Mouse (Mus musculus): ENCODE measurements around the gene Olfr589. TPM values are rescaled to one million over a fixed set of nuclear protein-coding genes. Genes with fewer than 3 reads are reported as not detected.
"Not testable (repeated sequence)": the region's sequence is repeated elsewhere in the genome, so short reads cannot be mapped to it uniquely, and the experiment has no call there.

The Olfr589 gene
- polyA plus RNA-seq (2015; fragmentation: Nextera tagmentation; extraction: Ambion mirVana), result not detected in 2 replicates

GRCm38 (mm10) chr7:103156256-103156655 is at the start of gene Olfr589:
TSS of gene Olfr589 (minus strand) at chr7:103156356.
- no peaks in the 10 kb centered on the region for H3K9me3 ChIP-seq (replicated peaks)
- DNase-seq, result no peak

GRCm38 (mm10) chr7:103184503-103184902 is 28.3 kb upstream of the Olfr589 start, which contains the start of gene Olfr592:
TSS of gene Olfr592 (plus strand) at chr7:103184803.
- H3K9me3 ChIP-seq (replicated peaks); DNase-seq; ATAC-seq (ENCODE audit: low read depth); H3K27ac ChIP-seq; H3K4me3 ChIP-seq (replicated peaks); H3K4me1 ChIP-seq (replicated peaks); H3K36me3 ChIP-seq; H3K4me2 ChIP-seq; H3K27me3 ChIP-seq; H3K9ac ChIP-seq: not testable (repeated sequence)
- 38% methylated on average over 1 of the region's 1 CpGs for WGBS (ENCODE audit: insufficient replicate concordance)

More at GRCm38 (mm10) chr7:103156256-103156655, at the start of gene Olfr589:
- WGBS (ENCODE audit: insufficient replicate concordance), result 39% methylated on average over 2 of the region's 2 CpGs
- Histone ChIP-seq H3K27me3 (no peaks in the 10 kb centered on the region), H3K27ac (no peak within 1 kb of the TSS), H3K4me1 (replicated peaks) (no peaks in the 10 kb centered on the region), H3K4me2 (no peak within 1 kb of the TSS), H3K9ac (no peak within 1 kb of the TSS), H3K4me3 (replicated peaks) (no peak within 1 kb of the TSS), H3K36me3 (no peaks in the 10 kb centered on the region)
- no peak for ATAC-seq (ENCODE audit: low read depth)

GRCm38 (mm10) chr7:103178240-103178639 is 22.1 kb upstream of the Olfr589 start, which contains the start of gene Olfr591:
TSS of gene Olfr591 (minus strand) at chr7:103178340.
- no peak for ATAC-seq (ENCODE audit: low read depth)
- WGBS (ENCODE audit: insufficient replicate concordance), result 40% methylated on average over 1 of the region's 1 CpGs

GRCm38 (mm10) chr7:103169697-103170096 is 13.5 kb upstream of the Olfr589 start:
- Histone ChIP-seq H3K27me3 (no peaks in the 10 kb centered on the region), H3K4me3 (replicated peaks) (no peak overlapping the region), H3K9ac (no peak overlapping the region), H3K4me2 (no peak overlapping the region), H3K4me1 (replicated peaks) (no peaks in the 10 kb centered on the region), H3K36me3 (no peaks in the 10 kb centered on the region), H3K27ac (no peak overlapping the region), H3K9me3 (replicated peaks) (no peaks in the 10 kb centered on the region)
- ATAC-seq (ENCODE audit: low read depth) (no peak), DNase-seq (no peak)
- WGBS (ENCODE audit: insufficient replicate concordance), result 46% methylated on average over 5 of the region's 5 CpGs

More at GRCm38 (mm10) chr7:103178240-103178639, 22.1 kb upstream of the Olfr589 start, which contains the start of gene Olfr591:
- no peak for DNase-seq
- Histone ChIP-seq H3K36me3 (no peaks in the 10 kb centered on the region), H3K4me2 (no peak within 1 kb of the TSS), H3K27ac (no peak within 1 kb of the TSS), H3K4me3 (replicated peaks) (no peak within 1 kb of the TSS), H3K9me3 (replicated peaks) (no peaks in the 10 kb centered on the region), H3K4me1 (replicated peaks) (no peaks in the 10 kb centered on the region), H3K9ac (no peak within 1 kb of the TSS), H3K27me3 (no peaks in the 10 kb centered on the region)

GRCm38 (mm10) chr7:103140579-103140978 is 15.6 kb downstream of the Olfr589 start, which contains the start of gene Olfr588-ps1:
TSS of gene Olfr588-ps1 (plus strand) at chr7:103140879.
- Histone ChIP-seq H3K4me1 (replicated peaks) (no peaks in the 10 kb centered on the region), H3K9ac (no peak within 1 kb of the TSS), H3K9me3 (replicated peaks) (no peaks in the 10 kb centered on the region), H3K36me3 (no peaks in the 10 kb centered on the region), H3K4me3 (replicated peaks) (no peak within 1 kb of the TSS), H3K27me3 (no peaks in the 10 kb centered on the region), H3K27ac (no peak within 1 kb of the TSS), H3K4me2 (no peak within 1 kb of the TSS)
- ATAC-seq (ENCODE audit: low read depth) (no peak), DNase-seq (no peak)
- 53% methylated on average over 1 of the region's 1 CpGs for WGBS (ENCODE audit: insufficient replicate concordance)

- Histone ChIP-seq H3K4me1 (replicated peaks) (no peaks in the 10 kb centered on the region), H3K9me3 (replicated peaks) (no peaks in the 10 kb centered on the region), H3K36me3 (no peaks in the 10 kb centered on the region), H3K9ac (no peak within 1 kb of the TSS), H3K27ac (no peak within 1 kb of the TSS), H3K4me3 (replicated peaks) (no peak within 1 kb of the TSS), H3K27me3 (no peaks in the 10 kb centered on the region), H3K4me2 (no peak within 1 kb of the TSS)
- DNase-seq (no peak), ATAC-seq (ENCODE audit: low read depth) (no peak)
- WGBS (ENCODE audit: insufficient replicate concordance), result 77% methylated on average over 3 of the region's 3 CpGs
These were observed 30.6 kb downstream of the Olfr589 start, which contains the start of gene Olfr586 for GRCm38 (mm10) chr7:103125538-103125937. TSS of gene Olfr586 (minus strand) at chr7:103125638.

- 36% methylated on average over 3 of the region's 3 CpGs for WGBS (ENCODE audit: insufficient replicate concordance)
- Histone ChIP-seq H3K27ac (no peak overlapping the region), H3K4me1 (replicated peaks) (no peaks in the 10 kb centered on the region), H3K9me3 (replicated peaks) (no peaks in the 10 kb centered on the region), H3K9ac (no peak overlapping the region), H3K4me2 (no peak overlapping the region), H3K27me3 (no peaks in the 10 kb centered on the region), H3K4me3 (replicated peaks) (no peak overlapping the region), H3K36me3 (no peaks in the 10 kb centered on the region)
- DNase-seq (no peak), ATAC-seq (ENCODE audit: low read depth) (no peak)
These were observed 36.8 kb downstream of the Olfr589 start for GRCm38 (mm10) chr7:103119406-103119805.

Other genes with a start within 250 kb of the Olfr589 start
- gene Olfr571, start 238.8 kb downstream of the Olfr589 start, polyA plus RNA-seq (2015; fragmentation: Nextera tagmentation; extraction: Ambion mirVana), result not detected in 2 replicates
- not detected in 2 replicates for gene Olfr572, start 231.9 kb downstream of the Olfr589 start, polyA plus RNA-seq (2015; fragmentation: Nextera tagmentation; extraction: Ambion mirVana)
- not detected in 2 replicates for gene Olfr573-ps1, start 213.8 kb downstream of the Olfr589 start, polyA plus RNA-seq (2015; fragmentation: Nextera tagmentation; extraction: Ambion mirVana)
- not detected in 2 replicates for gene Olfr574, start 207.9 kb downstream of the Olfr589 start, polyA plus RNA-seq (2015; fragmentation: Nextera tagmentation; extraction: Ambion mirVana)
- not detected in 2 replicates for gene Olfr575, start 197.6 kb downstream of the Olfr589 start, polyA plus RNA-seq (2015; fragmentation: Nextera tagmentation; extraction: Ambion mirVana)
- gene Olfr576, start 193.7 kb downstream of the Olfr589 start, polyA plus RNA-seq (2015; fragmentation: Nextera tagmentation; extraction: Ambion mirVana), result not detected in 2 replicates
- gene Olfr577, start 180.4 kb downstream of the Olfr589 start, polyA plus RNA-seq (2015; fragmentation: Nextera tagmentation; extraction: Ambion mirVana), result not detected in 2 replicates
- not detected in 2 replicates for gene Olfr578, start 167.0 kb downstream of the Olfr589 start, polyA plus RNA-seq (2015; fragmentation: Nextera tagmentation; extraction: Ambion mirVana)
- not detected in 2 replicates for gene Olfr582, start 118.3 kb downstream of the Olfr589 start, polyA plus RNA-seq (2015; fragmentation: Nextera tagmentation; extraction: Ambion mirVana)
- not detected in 2 replicates for gene Olfr583, start 105.1 kb downstream of the Olfr589 start, polyA plus RNA-seq (2015; fragmentation: Nextera tagmentation; extraction: Ambion mirVana)
- not detected in 2 replicates for gene Olfr584, start 74.5 kb downstream of the Olfr589 start, polyA plus RNA-seq (2015; fragmentation: Nextera tagmentation; extraction: Ambion mirVana)
- not detected in 2 replicates for gene Olfr585, start 58.6 kb downstream of the Olfr589 start, polyA plus RNA-seq (2015; fragmentation: Nextera tagmentation; extraction: Ambion mirVana)
- not detected in 2 replicates for gene Olfr586, start 30.7 kb downstream of the Olfr589 start, polyA plus RNA-seq (2015; fragmentation: Nextera tagmentation; extraction: Ambion mirVana)
- gene Olfr588-ps1, start 15.5 kb downstream of the Olfr589 start, polyA plus RNA-seq (2015; fragmentation: Nextera tagmentation; extraction: Ambion mirVana), result not detected in 2 replicates
- not detected in 2 replicates for gene Olfr591, start 22.0 kb upstream of the Olfr589 start, polyA plus RNA-seq (2015; fragmentation: Nextera tagmentation; extraction: Ambion mirVana)
- gene Olfr592, start 28.4 kb upstream of the Olfr589 start, polyA plus RNA-seq (2015; fragmentation: Nextera tagmentation; extraction: Ambion mirVana), result not detected in 2 replicates
- not detected in 2 replicates for gene Olfr593, start 55.5 kb upstream of the Olfr589 start, polyA plus RNA-seq (2015; fragmentation: Nextera tagmentation; extraction: Ambion mirVana)
- not detected in 2 replicates for gene Olfr594, start 60.6 kb upstream of the Olfr589 start, polyA plus RNA-seq (2015; fragmentation: Nextera tagmentation; extraction: Ambion mirVana)
- not detected in 2 replicates for gene Usp17ld, start 96.1 kb upstream of the Olfr589 start, polyA plus RNA-seq (2015; fragmentation: Nextera tagmentation; extraction: Ambion mirVana)
- not detected in 2 replicates for gene Olfr596, start 149.3 kb upstream of the Olfr589 start, polyA plus RNA-seq (2015; fragmentation: Nextera tagmentation; extraction: Ambion mirVana)
- not detected in 2 replicates for gene Olfr597, start 160.0 kb upstream of the Olfr589 start, polyA plus RNA-seq (2015; fragmentation: Nextera tagmentation; extraction: Ambion mirVana)
- gene Olfr598, start 167.2 kb upstream of the Olfr589 start, polyA plus RNA-seq (2015; fragmentation: Nextera tagmentation; extraction: Ambion mirVana), result not detected in 2 replicates
- not detected in 2 replicates for gene Olfr599, start 179.6 kb upstream of the Olfr589 start, polyA plus RNA-seq (2015; fragmentation: Nextera tagmentation; extraction: Ambion mirVana)
- not detected in 2 replicates for gene Olfr600, start 193.3 kb upstream of the Olfr589 start, polyA plus RNA-seq (2015; fragmentation: Nextera tagmentation; extraction: Ambion mirVana)
- not detected in 2 replicates for gene Olfr601, start 206.3 kb upstream of the Olfr589 start, polyA plus RNA-seq (2015; fragmentation: Nextera tagmentation; extraction: Ambion mirVana)
- gene Olfr603, start 229.8 kb upstream of the Olfr589 start, polyA plus RNA-seq (2015; fragmentation: Nextera tagmentation; extraction: Ambion mirVana), result not detected in 2 replicates

All from liver, embryonic 13.5 days (tissue).